Mouse (Mus musculus) embryonic facial prominence, embryonic 11.5 days (tissue): Measurements from ENCODE around the gene Zbtb8os. TPM values are rescaled to one million over a fixed set of nuclear protein-coding genes. Genes with fewer than 3 reads are reported as not detected.

Source experiments
- ATAC-seq: fragments of 200-750 bp; cut with Nextera tagmentation; replicated peaks from 2 replicates; pipeline ENCODE4 v1.8.0; 2017; ENCODE audit warnings: low read depth; ENCODE audit not compliant: insufficient number of reproducible peaks, low FRiP score, low TSS enrichment
- DNase-seq: peaks from one replicate; pipeline ENCODE4 v3.0.0-alpha.2; 2015; ENCODE audit warnings: low spot score
- H3K27ac ChIP-seq: fragments of 300-500 bp; sonication (generic); replicated peaks from 2 replicates; pipeline ENCODE4 v1.5.1; 2014; ENCODE audit warnings: mild to moderate bottlenecking, low read depth, low read length, control low read depth
- H3K27me3 ChIP-seq: fragments of 300-500 bp; sonication (generic); 2 replicates; pipeline ENCODE4 v1.6.1; 2014; ENCODE audit warnings: mild to moderate bottlenecking, low read length, moderate library complexity, mixed read lengths; ENCODE audit not compliant: control insufficient read depth, insufficient read depth
- H3K36me3 ChIP-seq: fragments of 300-500 bp; sonication (generic); replicated peaks from 2 replicates; pipeline ENCODE4 v1.6.1; 2014; ENCODE audit warnings: low read depth, mild to moderate bottlenecking, low read length, moderate library complexity, mixed read lengths; ENCODE audit not compliant: control insufficient read depth, insufficient read depth
- H3K4me1 ChIP-seq: fragments of 300-500 bp; sonication (generic); 2 replicates; pipeline ENCODE4 v1.6.1; 2014; ENCODE audit warnings: low read length, mixed read lengths; ENCODE audit not compliant: control insufficient read depth, insufficient read depth
- H3K4me2 ChIP-seq: fragments of 300-500 bp; sonication (generic); 2 replicates; pipeline ENCODE4 v1.6.1; 2014; ENCODE audit warnings: low read depth, mild to moderate bottlenecking, control low read depth, low read length, moderate library complexity
- H3K4me3 ChIP-seq: fragments of 300-500 bp; sonication (generic); 2 replicates; pipeline ENCODE4 v1.5.1; 2014; ENCODE audit warnings: low read depth, low read length, control low read depth
- H3K9ac ChIP-seq: fragments of 300-500 bp; sonication (generic); replicated peaks from 2 replicates; pipeline ENCODE4 v1.6.1; 2014; ENCODE audit warnings: mild to moderate bottlenecking, control low read depth, low read length
- H3K9me3 ChIP-seq: fragments of 300-500 bp; sonication (generic); replicated peaks from 2 replicates; pipeline ENCODE4 v1.6.1; 2016; ENCODE audit warnings: mild to moderate bottlenecking, low read length, inconsistent platforms, mixed read lengths; ENCODE audit not compliant: control insufficient read depth
- WGBS: fragments of 180-500 bp; shearing (Covaris S2); extraction: QIAGEN DNeasy Blood & Tissue Kit; methylation state at CpG from one replicate; pipeline ENCODE4 v1.1.7; 2014; 5-methylcytosine and 5-hydroxymethylcytosine counted together
- polyA plus RNA-seq: library from polyadenylated mRNA; unstranded; fragments of >200 nt; fragmentation: Nextera tagmentation; extraction: Ambion mirVana; gene quantifications from 2 replicates; pipeline ENCODE4 v1.2.1, GENCODE M21; 2014

Zbtb8os gene
- polyA plus RNA-seq: 46.1 and 53.6 TPM in 2 replicates

- Histone ChIP-seq H3K36me3 (peaks cover 3% of the 10 kb centered on the region; the same call in 1 of the 2 replicates), H3K27ac (peak within 1 kb of the TSS; percentile 97), H3K27me3 (no peaks in the 10 kb centered on the region), H3K4me2 (peak within 1 kb of the TSS; percentile 57), H3K9me3 (no peaks in the 10 kb centered on the region), H3K4me3 (peak within 1 kb of the TSS; percentile 95), H3K4me1 (peaks cover 3% of the 10 kb centered on the region; the same call in 1 of the 2 replicates), H3K9ac (peak within 1 kb of the TSS; percentile 99)
- under 1% methylated on average over 73 of the region's 73 CpGs for WGBS
- DNase-seq: peak; percentile 100
- ATAC-seq: peak; percentile 95
Observed at GRCm38 (mm10) chr4:129335216-129336074, at the start of gene Zbtb8os, which contains the start of gene Rbbp4. TSS of gene Zbtb8os (plus strand) at chr4:129335695. TSS of gene Rbbp4 (minus strand) at chr4:129335370.

GRCm38 (mm10) chr4:129286001-129286682, 49.4 kb upstream of the Zbtb8os start:
- peaks cover 5% of the 10 kb centered on the region; the same call in 1 of the 2 replicates for H3K27me3 ChIP-seq
- H3K36me3 ChIP-seq: no peaks in the 10 kb centered on the region
- DNase-seq (no peak), ATAC-seq (no peak)
- 57% methylated on average over 5 of the region's 5 CpGs for WGBS
- H3K4me3 ChIP-seq: no peak overlapping the region
- H3K27ac ChIP-seq: no peak overlapping the region
- H3K9ac ChIP-seq: no peak overlapping the region
- H3K4me1 ChIP-seq: peaks cover 4% of the 10 kb centered on the region; the same call in 1 of the 2 replicates
- no peaks in the 10 kb centered on the region for H3K9me3 ChIP-seq
- H3K4me2 ChIP-seq: no peak overlapping the region

GRCm38 (mm10) chr4:129286683-129287471, 48.6 kb upstream of the Zbtb8os start:
- Histone ChIP-seq H3K36me3 (no peaks in the 10 kb centered on the region), H3K4me3 (peak overlapping the region; percentile 36), H3K27ac (no peak overlapping the region), H3K9me3 (no peaks in the 10 kb centered on the region), H3K4me1 (peaks cover 4% of the 10 kb centered on the region; the same call in 1 of the 2 replicates), H3K9ac (peak overlapping the region; percentile 32), H3K4me2 (peak overlapping the region; percentile 96), H3K27me3 (peaks cover 5% of the 10 kb centered on the region; the same call in 1 of the 2 replicates)
- WGBS: 4% methylated on average over 28 of the region's 28 CpGs
- DNase-seq: peak; percentile 66
- ATAC-seq: no peak

GRCm38 (mm10) chr4:129287472-129287981, 48.0 kb upstream of the Zbtb8os start, which contains the start of gene Sync:
TSS of gene Sync (plus strand) at chr4:129287617.
- H3K4me3 ChIP-seq: peak within 1 kb of the TSS; percentile 36
- WGBS: 1% methylated on average over 42 of the region's 53 CpGs
- H3K27me3 ChIP-seq: peaks cover 5% of the 10 kb centered on the region; the same call in 1 of the 2 replicates
- peak; percentile 40 for DNase-seq
- H3K9me3 ChIP-seq: no peaks in the 10 kb centered on the region
- H3K4me1 ChIP-seq: peaks cover 4% of the 10 kb centered on the region; the same call in 1 of the 2 replicates
- peak within 1 kb of the TSS; percentile 32 for H3K9ac ChIP-seq
- H3K36me3 ChIP-seq: no peaks in the 10 kb centered on the region
- no peak within 1 kb of the TSS for H3K27ac ChIP-seq
- H3K4me2 ChIP-seq: peak within 1 kb of the TSS; percentile 96
- ATAC-seq: no peak

- no peak overlapping the region for H3K4me3 ChIP-seq
Observed at GRCm38 (mm10) chr4:129288067-129288466, 47.4 kb upstream of the Zbtb8os start.

GRCm38 (mm10) chr4:129289671-129290070, 45.8 kb upstream of the Zbtb8os start:
- no peaks in the 10 kb centered on the region for H3K36me3 ChIP-seq
- H3K9ac ChIP-seq: no peak overlapping the region
- no peak overlapping the region for H3K4me2 ChIP-seq
- DNase-seq: no peak
- no peak overlapping the region for H3K27ac ChIP-seq
- WGBS: 88% methylated on average over 8 of the region's 8 CpGs
- ATAC-seq: no peak
- peaks cover 4% of the 10 kb centered on the region; the same call in 1 of the 2 replicates for H3K4me1 ChIP-seq
- H3K9me3 ChIP-seq: no peaks in the 10 kb centered on the region
- H3K27me3 ChIP-seq: peaks cover 5% of the 10 kb centered on the region; the same call in 1 of the 2 replicates
- no peak overlapping the region for H3K4me3 ChIP-seq

More at GRCm38 (mm10) chr4:129288067-129288466, 47.4 kb upstream of the Zbtb8os start:
- Histone ChIP-seq H3K4me1 (peaks cover 4% of the 10 kb centered on the region; the same call in 1 of the 2 replicates), H3K9ac (no peak overlapping the region), H3K4me2 (no peak overlapping the region), H3K27ac (no peak overlapping the region), H3K36me3 (no peaks in the 10 kb centered on the region), H3K27me3 (peaks cover 5% of the 10 kb centered on the region; the same call in 1 of the 2 replicates), H3K9me3 (no peaks in the 10 kb centered on the region)
- 40% methylated on average over 3 of the region's 3 CpGs for WGBS
- ATAC-seq (no peak), DNase-seq (no peak)

- H3K4me2 ChIP-seq: no peak overlapping the region
Observed at GRCm38 (mm10) chr4:129292831-129293230, 42.7 kb upstream of the Zbtb8os start.

More at GRCm38 (mm10) chr4:129292831-129293230, 42.7 kb upstream of the Zbtb8os start:
- Histone ChIP-seq H3K36me3 (no peaks in the 10 kb centered on the region), H3K9ac (no peak overlapping the region), H3K27me3 (no peaks in the 10 kb centered on the region), H3K27ac (no peak overlapping the region), H3K4me3 (no peak overlapping the region), H3K9me3 (no peaks in the 10 kb centered on the region), H3K4me1 (no peaks in the 10 kb centered on the region; the same call in 1 of the 2 replicates)
- DNase-seq (no peak), ATAC-seq (no peak)
- 64% methylated on average over 7 of the region's 7 CpGs for WGBS
